Mouse (Mus musculus): Measurements from ENCODE around the gene Myocos. TPM values are rescaled to one million over a fixed set of nuclear protein-coding genes. Genes with fewer than 3 reads are reported as not detected.

Myocos gene
- polyA plus RNA-seq (2012; rRNA removed; ENCODE audit: low replicate concordance), result not detected in 2 replicates

GRCm38 (mm10) chr1:162658119-162658518, at the start of gene Myocos:
Gene Myocos, minus strand, starts transcription at chr1:162658219.

GRCm38 (mm10) chr1:162639051-162639750, 18.8 kb downstream of the Myocos start, which contains the start of gene Myoc:
Gene Myoc, plus strand, starts transcription at chr1:162639155.

Other genes with a start within 250 kb of the Myocos start
- gene Dnm3, start 180.2 kb downstream of the Myocos start, polyA plus RNA-seq (2012; rRNA removed; ENCODE audit: low replicate concordance), result 0.36 and 1.2 TPM in 2 replicates
- gene Mettl13, start 109.7 kb downstream of the Myocos start, polyA plus RNA-seq (2012; rRNA removed; ENCODE audit: low replicate concordance), result 1.8 and 2.2 TPM in 2 replicates
- 5.6 and 5.7 TPM in 2 replicates for gene Vamp4, start 87.7 kb downstream of the Myocos start, polyA plus RNA-seq (2012; rRNA removed; ENCODE audit: low replicate concordance)
- not detected in 2 replicates for gene Myoc, start 19.1 kb downstream of the Myocos start, polyA plus RNA-seq (2012; rRNA removed; ENCODE audit: low replicate concordance)
- 11.9 and 20.4 TPM in 2 replicates for gene Prrc2c, start 82.3 kb upstream of the Myocos start, polyA plus RNA-seq (2012; rRNA removed; ENCODE audit: low replicate concordance)
- gene Fmo4, start 155.8 kb upstream of the Myocos start, polyA plus RNA-seq (2012; rRNA removed; ENCODE audit: low replicate concordance), result 4.6 and 6.5 TPM in 2 replicates
- gene Fmo1, start 208.4 kb upstream of the Myocos start, polyA plus RNA-seq (2012; rRNA removed; ENCODE audit: low replicate concordance), result 1.6 and 2.9 TPM in 2 replicates
- 0.76 and 0.92 TPM in 2 replicates for gene Fmo2, start 240.5 kb upstream of the Myocos start, polyA plus RNA-seq (2012; rRNA removed; ENCODE audit: low replicate concordance)